Mouse (Mus musculus): ENCODE measurements around the gene Birc5. TPM values are rescaled to one million over a fixed set of nuclear protein-coding genes. Genes with fewer than 3 reads are reported as not detected.

Gene Birc5
- polyA plus RNA-seq, 1 experiment from 2014 or later, result 259 TPM

- Histone ChIP-seq H3K4me3 (ENCODE audit: low read depth, low read length) (no peak overlapping the region), H3K4me1 (ENCODE audit: control insufficient read depth, insufficient read depth, low read length) (peaks cover 11% of the 10 kb centered on the region), H3K4me2 (no peak overlapping the region), H3K36me3 (ENCODE audit: control insufficient read depth, insufficient read depth, low read length) (peaks cover 35% of the 10 kb centered on the region), H3K9ac (ENCODE audit: low read depth, low read length) (no peak overlapping the region), H3K27ac (ENCODE audit: low read depth, low read length) (no peak overlapping the region), H3K9me3 (replicated peaks; ENCODE audit: control insufficient read depth, low read length) (no peaks in the 10 kb centered on the region), H3K27me3 (ENCODE audit: control insufficient read depth, insufficient read depth, low read length) (peaks cover 4% of the 10 kb centered on the region; the same call in 1 of the 2 replicates)
- 91% methylated on average over 9 of the region's 9 CpGs for WGBS (ENCODE audit: insufficient replicate concordance)
- ATAC-seq (replicated peaks; ENCODE audit: insufficient number of reproducible peaks, low FRiP score, low TSS enrichment), result no peak
Measured at GRCm38 (mm10) chr11:117854241-117854640, 5.2 kb downstream of the Birc5 start.

DNA sequence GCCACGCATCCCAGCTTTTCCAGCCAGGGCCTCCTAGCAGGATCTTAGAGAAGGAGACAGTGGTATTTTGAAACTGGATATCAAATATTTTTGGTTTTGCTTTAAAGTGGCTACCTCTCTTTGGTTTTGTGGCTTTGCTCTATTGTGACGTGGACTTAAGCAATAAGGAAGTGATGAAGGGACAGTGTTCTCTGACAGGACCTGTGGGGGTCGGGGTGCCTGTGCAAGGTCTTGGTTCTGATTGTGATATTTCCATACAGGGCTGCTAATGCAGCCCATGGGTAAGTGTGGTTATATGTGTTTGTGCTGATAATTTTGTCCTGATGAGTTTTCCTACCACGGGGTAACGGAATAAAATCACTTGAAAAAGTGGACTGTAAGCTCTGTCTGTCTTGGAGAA lies 6.3 kb downstream of the Birc5 start:
- Histone ChIP-seq H3K27me3 (ENCODE audit: control insufficient read depth, insufficient read depth, low read length) (peaks cover 15% of the 10 kb centered on the region), H3K36me3 (ENCODE audit: control insufficient read depth, insufficient read depth, low read length) (peaks cover 35% of the 10 kb centered on the region), H3K4me1 (ENCODE audit: control insufficient read depth, insufficient read depth, low read length) (peaks cover 5% of the 10 kb centered on the region), H3K27ac (ENCODE audit: low read depth, low read length) (no peak overlapping the region), H3K4me3 (ENCODE audit: low read depth, low read length) (no peak overlapping the region), H3K4me2 (no peak overlapping the region), H3K9me3 (replicated peaks; ENCODE audit: control insufficient read depth, low read length) (no peaks in the 10 kb centered on the region), H3K9ac (ENCODE audit: low read depth, low read length) (no peak overlapping the region)
- ATAC-seq (replicated peaks; ENCODE audit: insufficient number of reproducible peaks, low FRiP score, low TSS enrichment), result no peak
- WGBS (ENCODE audit: insufficient replicate concordance), result 90% methylated on average over 5 of the region's 5 CpGs

DNA sequence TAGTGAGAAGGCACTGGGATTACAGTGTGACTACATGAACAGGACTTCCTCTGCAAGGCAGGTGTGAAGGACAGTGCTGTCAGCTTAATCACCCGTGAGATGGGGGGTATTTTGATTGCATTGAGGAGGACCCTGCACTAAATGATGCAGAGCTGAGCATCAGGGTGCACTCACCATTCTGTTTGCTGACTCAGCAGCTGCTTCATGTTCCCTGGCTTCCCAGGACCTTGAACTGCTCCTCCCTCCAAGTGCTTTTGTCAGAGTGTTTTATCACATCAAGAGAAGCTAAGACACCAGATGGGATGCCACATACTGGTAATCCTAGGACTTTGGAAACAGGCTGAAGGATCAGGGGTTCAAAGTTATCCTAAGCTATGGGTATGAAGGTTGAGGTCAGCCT lies 6.9 kb downstream of the Birc5 start:
- no peak overlapping the region for H3K27ac ChIP-seq (ENCODE audit: low read depth, low read length)
- peaks cover 20% of the 10 kb centered on the region for H3K27me3 ChIP-seq (ENCODE audit: control insufficient read depth, insufficient read depth, low read length)
- H3K4me1 ChIP-seq (ENCODE audit: control insufficient read depth, insufficient read depth, low read length), result 0 out of 2 replicates have a peak, but pooled peaks cover 3% of the 10 kb centered on the region
- ATAC-seq (replicated peaks; ENCODE audit: insufficient number of reproducible peaks, low FRiP score, low TSS enrichment), result no peak
- no peak overlapping the region for H3K4me2 ChIP-seq
- H3K9me3 ChIP-seq (replicated peaks; ENCODE audit: control insufficient read depth, low read length), result no peaks in the 10 kb centered on the region
- peaks cover 35% of the 10 kb centered on the region for H3K36me3 ChIP-seq (ENCODE audit: control insufficient read depth, insufficient read depth, low read length)
- H3K9ac ChIP-seq (ENCODE audit: low read depth, low read length), result no peak overlapping the region
- WGBS (ENCODE audit: insufficient replicate concordance), result 81% methylated on average over 1 of the region's 1 CpGs
- no peak overlapping the region for H3K4me3 ChIP-seq (ENCODE audit: low read depth, low read length)

DNA sequence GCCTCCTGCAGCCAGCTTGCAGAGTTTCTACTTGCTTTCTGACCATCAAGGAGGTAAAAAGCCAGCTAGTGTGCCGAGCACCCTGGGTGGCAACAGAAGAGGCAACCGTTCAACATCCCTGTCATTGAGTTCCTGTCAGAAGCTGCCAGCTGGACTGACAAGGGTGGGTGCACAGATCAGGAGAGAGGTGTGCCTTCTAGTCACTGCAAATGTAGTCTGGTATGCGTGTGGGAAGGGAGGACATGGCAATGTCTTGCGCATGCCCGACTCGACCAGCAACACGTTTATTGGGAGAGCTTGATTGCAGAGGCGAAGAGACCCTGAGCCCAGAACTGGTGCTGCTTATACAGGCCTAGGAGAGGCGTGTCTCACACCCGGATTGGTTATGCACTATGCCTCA lies 8.4 kb downstream of the Birc5 start:
- Histone ChIP-seq H3K27me3 (ENCODE audit: control insufficient read depth, insufficient read depth, low read length) (peaks cover 35% of the 10 kb centered on the region), H3K27ac (ENCODE audit: low read depth, low read length) (no peak overlapping the region), H3K9ac (ENCODE audit: low read depth, low read length) (no peak overlapping the region), H3K36me3 (ENCODE audit: control insufficient read depth, insufficient read depth, low read length) (peaks cover 35% of the 10 kb centered on the region), H3K4me1 (ENCODE audit: control insufficient read depth, insufficient read depth, low read length) (0 out of 2 replicates have a peak, but pooled peaks cover 3% of the 10 kb centered on the region), H3K9me3 (replicated peaks; ENCODE audit: control insufficient read depth, low read length) (no peaks in the 10 kb centered on the region), H3K4me2 (no peak overlapping the region), H3K4me3 (ENCODE audit: low read depth, low read length) (no peak overlapping the region)
- no peak for ATAC-seq (replicated peaks; ENCODE audit: insufficient number of reproducible peaks, low FRiP score, low TSS enrichment)
- 92% methylated on average over 10 of the region's 10 CpGs for WGBS (ENCODE audit: insufficient replicate concordance)

DNA sequence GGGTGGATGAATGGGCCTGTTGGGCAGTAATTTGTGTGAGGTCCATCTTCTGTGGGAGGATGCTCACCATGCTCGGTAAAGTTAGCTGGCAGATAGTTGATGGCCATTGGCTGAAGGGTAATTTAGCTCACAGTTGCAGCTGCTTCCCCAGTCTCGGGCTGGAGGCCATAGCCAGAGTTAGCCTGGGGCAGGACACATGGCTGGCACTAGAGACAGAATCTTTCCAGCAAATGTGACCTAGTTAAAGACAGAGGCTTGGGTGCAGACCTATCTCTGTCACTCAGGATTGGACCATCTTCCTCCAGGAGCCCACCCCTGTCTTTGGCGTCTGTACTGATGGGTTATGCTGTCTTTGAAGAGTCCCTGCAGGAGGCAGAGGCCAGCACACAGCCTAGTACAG lies 9.3 kb downstream of the Birc5 start:
- Histone ChIP-seq H3K4me1 (ENCODE audit: control insufficient read depth, insufficient read depth, low read length) (0 out of 2 replicates have a peak, but pooled peaks cover 3% of the 10 kb centered on the region), H3K9me3 (replicated peaks; ENCODE audit: control insufficient read depth, low read length) (no peaks in the 10 kb centered on the region), H3K27ac (ENCODE audit: low read depth, low read length) (no peak overlapping the region), H3K4me3 (ENCODE audit: low read depth, low read length) (no peak overlapping the region), H3K27me3 (ENCODE audit: control insufficient read depth, insufficient read depth, low read length) (peaks cover 44% of the 10 kb centered on the region), H3K36me3 (ENCODE audit: control insufficient read depth, insufficient read depth, low read length) (peaks cover 27% of the 10 kb centered on the region), H3K4me2 (no peak overlapping the region), H3K9ac (ENCODE audit: low read depth, low read length) (no peak overlapping the region)
- WGBS (ENCODE audit: insufficient replicate concordance), result 62% methylated on average over 3 of the region's 3 CpGs
- no peak for ATAC-seq (replicated peaks; ENCODE audit: insufficient number of reproducible peaks, low FRiP score, low TSS enrichment)

DNA sequence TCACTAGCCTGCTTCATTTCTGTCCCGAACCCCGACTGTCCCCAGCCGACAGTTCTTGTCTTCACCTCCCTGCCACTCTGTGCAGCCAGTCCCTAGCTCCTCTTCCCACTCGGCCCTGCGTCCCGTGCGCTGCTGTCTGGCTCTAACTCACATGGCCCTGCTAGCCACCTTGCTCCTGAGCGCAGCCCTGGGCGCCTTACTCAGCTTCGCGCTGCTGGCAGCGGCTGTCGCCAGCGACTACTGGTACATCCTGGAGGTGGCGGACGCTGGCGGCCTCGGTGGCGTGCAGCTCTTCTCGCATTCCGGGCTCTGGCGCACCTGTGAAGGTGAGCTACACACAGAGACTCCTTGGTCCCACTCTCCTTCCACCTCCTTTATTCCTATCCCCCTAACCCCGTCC lies 11.6 kb downstream of the Birc5 start, which contains the start of gene Tmem235:
TSS of gene Tmem235 (plus strand) at position 152 of the 400 bp plus-strand sequence.
- H3K9me3 ChIP-seq (replicated peaks; ENCODE audit: control insufficient read depth, low read length), result no peaks in the 10 kb centered on the region
- no peak within 1 kb of the TSS for H3K9ac ChIP-seq (ENCODE audit: low read depth, low read length)
- H3K27me3 ChIP-seq (ENCODE audit: control insufficient read depth, insufficient read depth, low read length), result peaks cover 57% of the 10 kb centered on the region
- peak within 1 kb of the TSS; percentile 42 for H3K4me2 ChIP-seq
- no peak within 1 kb of the TSS for H3K27ac ChIP-seq (ENCODE audit: low read depth, low read length)
- 0 out of 2 replicates have a peak, but pooled peaks cover 3% of the 10 kb centered on the region for H3K4me1 ChIP-seq (ENCODE audit: control insufficient read depth, insufficient read depth, low read length)
- no peak for ATAC-seq (replicated peaks; ENCODE audit: insufficient number of reproducible peaks, low FRiP score, low TSS enrichment)
- 3% methylated on average over 23 of the region's 23 CpGs for WGBS (ENCODE audit: insufficient replicate concordance)
- no peak within 1 kb of the TSS for H3K4me3 ChIP-seq (ENCODE audit: low read depth, low read length)
- H3K36me3 ChIP-seq (ENCODE audit: control insufficient read depth, insufficient read depth, low read length), result peaks cover 16% of the 10 kb centered on the region

DNA sequence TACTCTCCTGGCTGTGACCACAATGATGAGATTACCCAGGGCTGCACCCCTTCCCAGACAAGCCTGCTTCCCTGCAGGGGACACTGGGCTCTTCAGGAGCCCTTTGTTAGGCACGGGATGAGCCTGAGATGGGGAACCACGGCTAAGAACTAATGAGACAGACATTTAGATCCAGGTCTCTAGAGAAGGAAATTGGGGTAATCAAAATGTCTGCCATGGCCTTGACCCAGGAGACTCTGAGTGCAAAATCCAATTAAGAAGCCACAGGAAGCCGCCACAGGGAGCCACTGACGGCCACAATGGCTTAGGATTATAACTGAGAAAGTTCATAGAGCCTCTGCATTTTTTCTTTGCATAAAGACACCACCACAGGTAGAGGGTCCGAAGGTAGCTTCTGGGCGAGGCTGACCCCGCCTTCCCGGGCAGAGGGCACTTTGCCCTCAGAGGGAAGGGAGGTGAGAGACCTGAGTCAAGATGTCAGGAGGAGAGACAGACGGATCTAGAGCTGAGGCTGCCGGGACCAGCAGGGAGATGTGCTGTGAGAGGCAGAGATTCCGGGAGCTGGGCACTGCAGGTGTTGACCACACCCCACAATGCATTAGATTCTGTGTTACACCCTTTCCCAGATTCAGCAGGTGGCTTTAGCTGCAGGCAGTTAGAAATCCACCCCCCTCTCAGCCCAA lies 14.3 kb downstream of the Birc5 start:
- no peak overlapping the region for H3K4me2 ChIP-seq
- H3K27ac ChIP-seq (ENCODE audit: low read depth, low read length), result no peak overlapping the region
- no peak overlapping the region for H3K4me3 ChIP-seq (ENCODE audit: low read depth, low read length)
- 30% methylated on average over 11 of the region's 11 CpGs for WGBS (ENCODE audit: insufficient replicate concordance)
- H3K9me3 ChIP-seq (replicated peaks; ENCODE audit: control insufficient read depth, low read length), result no peaks in the 10 kb centered on the region
- 0 out of 2 replicates have a peak, but pooled peaks cover 3% of the 10 kb centered on the region for H3K4me1 ChIP-seq (ENCODE audit: control insufficient read depth, insufficient read depth, low read length)
- no peak overlapping the region for H3K9ac ChIP-seq (ENCODE audit: low read depth, low read length)
- H3K27me3 ChIP-seq (ENCODE audit: control insufficient read depth, insufficient read depth, low read length), result peaks cover 57% of the 10 kb centered on the region
- H3K36me3 ChIP-seq (ENCODE audit: control insufficient read depth, insufficient read depth, low read length), result no peaks in the 10 kb centered on the region
- ATAC-seq (replicated peaks; ENCODE audit: insufficient number of reproducible peaks, low FRiP score, low TSS enrichment), result no peak

DNA sequence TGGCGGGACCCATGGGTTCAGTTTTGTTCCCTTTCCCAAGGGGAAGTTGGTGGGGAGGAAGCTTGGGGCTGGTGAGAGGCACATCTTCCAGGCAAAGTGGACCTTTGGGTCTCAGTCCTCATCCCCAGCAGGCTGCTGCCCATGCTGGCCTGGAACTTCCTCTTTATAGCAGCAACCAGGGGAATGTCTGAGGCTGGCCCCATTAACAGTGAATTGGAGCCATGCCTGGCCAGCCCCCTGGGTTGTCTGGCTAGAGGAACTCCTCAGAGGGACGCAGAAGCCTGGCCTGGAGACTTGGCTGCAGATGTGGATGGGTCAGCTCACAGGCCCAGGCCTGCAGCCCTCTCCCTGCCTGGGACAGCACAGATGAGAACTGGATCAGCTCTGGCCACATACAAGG lies 15.8 kb downstream of the Birc5 start:
- no peak for ATAC-seq (replicated peaks; ENCODE audit: insufficient number of reproducible peaks, low FRiP score, low TSS enrichment)
- H3K9ac ChIP-seq (ENCODE audit: low read depth, low read length), result no peak overlapping the region
- H3K27me3 ChIP-seq (ENCODE audit: control insufficient read depth, insufficient read depth, low read length), result peaks cover 48% of the 10 kb centered on the region
- 67% methylated on average over 2 of the region's 2 CpGs for WGBS (ENCODE audit: insufficient replicate concordance)
- no peaks in the 10 kb centered on the region for H3K9me3 ChIP-seq (replicated peaks; ENCODE audit: control insufficient read depth, low read length)
- no peak overlapping the region for H3K4me3 ChIP-seq (ENCODE audit: low read depth, low read length)
- no peak overlapping the region for H3K4me2 ChIP-seq
- no peak overlapping the region for H3K27ac ChIP-seq (ENCODE audit: low read depth, low read length)
- no peaks in the 10 kb centered on the region for H3K36me3 ChIP-seq (ENCODE audit: control insufficient read depth, insufficient read depth, low read length)
- 0 out of 2 replicates have a peak, but pooled peaks cover 3% of the 10 kb centered on the region for H3K4me1 ChIP-seq (ENCODE audit: control insufficient read depth, insufficient read depth, low read length)

- WGBS (ENCODE audit: insufficient replicate concordance), result 55% methylated on average over 6 of the region's 6 CpGs
- Histone ChIP-seq H3K27ac (ENCODE audit: low read depth, low read length) (no peak overlapping the region), H3K9me3 (replicated peaks; ENCODE audit: control insufficient read depth, low read length) (no peaks in the 10 kb centered on the region), H3K9ac (ENCODE audit: low read depth, low read length) (no peak overlapping the region), H3K36me3 (ENCODE audit: control insufficient read depth, insufficient read depth, low read length) (no peaks in the 10 kb centered on the region), H3K4me1 (ENCODE audit: control insufficient read depth, insufficient read depth, low read length) (no peaks in the 10 kb centered on the region), H3K4me3 (ENCODE audit: low read depth, low read length) (no peak overlapping the region), H3K27me3 (ENCODE audit: control insufficient read depth, insufficient read depth, low read length) (peaks cover 37% of the 10 kb centered on the region), H3K4me2 (no peak overlapping the region)
- ATAC-seq (replicated peaks; ENCODE audit: insufficient number of reproducible peaks, low FRiP score, low TSS enrichment), result no peak
Measured at GRCm38 (mm10) chr11:117865988-117866387, 16.9 kb downstream of the Birc5 start.

Data from heart, embryonic 11.5 days (tissue).